Mouse (Mus musculus) retina, postnatal 7 days (tissue): ENCODE results near the gene Stk25.
A peak's percentile ranks its signal among the peaks of the same experiment; 100 is the strongest.
"Not testable (repeated sequence)": the region's sequence is repeated elsewhere in the genome, so short reads cannot be mapped to it uniquely, and the experiment has no call there.

ENCODE experiments used
- DNase-seq: peaks from one replicate; pipeline ENCODE4 v3.0.0-alpha.2; 2012; ENCODE audit warnings: low read depth, low spot score

The Stk25 gene

DNA sequence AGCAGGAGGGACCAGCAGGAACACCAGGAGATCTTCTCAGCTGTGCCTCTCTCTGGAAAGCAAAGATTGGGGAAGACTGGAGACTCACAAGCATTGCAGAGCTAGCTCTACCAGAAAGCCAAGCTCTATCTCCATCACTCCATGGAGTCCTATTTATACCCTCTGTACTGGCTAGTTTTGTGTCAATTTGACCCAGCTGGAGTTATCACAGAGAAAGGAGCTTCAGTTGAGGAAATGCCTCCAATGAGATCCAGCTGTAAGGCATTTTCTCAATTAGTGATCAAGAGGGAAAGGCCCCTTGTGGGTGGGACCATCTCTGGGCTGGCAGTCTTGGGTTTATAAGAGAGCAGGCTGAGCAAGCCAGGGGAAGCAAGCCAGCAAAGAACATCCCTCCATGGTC lies at the start of gene Stk25:
Gene Stk25, minus strand, starts transcription at position 101 of the 400 bp plus-strand sequence.
- not testable (repeated sequence) for DNase-seq

DNA sequence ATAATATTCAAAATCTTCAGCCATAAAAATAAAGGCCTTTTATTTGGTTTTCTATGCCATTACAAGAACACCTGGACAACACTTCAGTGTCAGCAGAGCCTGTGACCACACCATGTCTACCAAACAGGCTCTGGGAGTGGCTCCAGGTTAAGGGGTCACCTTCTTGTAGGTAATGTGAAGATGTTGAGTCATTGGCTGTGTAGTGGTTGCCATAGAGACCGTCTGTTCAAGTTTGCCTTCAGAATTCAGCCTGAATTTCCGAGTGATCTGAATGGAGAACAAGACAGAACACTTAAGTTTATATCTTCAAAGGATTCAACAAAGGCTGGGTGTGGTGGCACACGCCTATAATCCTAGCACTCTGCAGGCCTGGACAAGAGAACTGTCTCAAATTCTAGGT lies 46.9 kb upstream of the Stk25 start:
- DNase-seq = no peak

- no peak for DNase-seq
These were observed 45.9 kb upstream of the Stk25 start for GRCm38 (mm10) chr1:93704341-93704740.

DNA sequence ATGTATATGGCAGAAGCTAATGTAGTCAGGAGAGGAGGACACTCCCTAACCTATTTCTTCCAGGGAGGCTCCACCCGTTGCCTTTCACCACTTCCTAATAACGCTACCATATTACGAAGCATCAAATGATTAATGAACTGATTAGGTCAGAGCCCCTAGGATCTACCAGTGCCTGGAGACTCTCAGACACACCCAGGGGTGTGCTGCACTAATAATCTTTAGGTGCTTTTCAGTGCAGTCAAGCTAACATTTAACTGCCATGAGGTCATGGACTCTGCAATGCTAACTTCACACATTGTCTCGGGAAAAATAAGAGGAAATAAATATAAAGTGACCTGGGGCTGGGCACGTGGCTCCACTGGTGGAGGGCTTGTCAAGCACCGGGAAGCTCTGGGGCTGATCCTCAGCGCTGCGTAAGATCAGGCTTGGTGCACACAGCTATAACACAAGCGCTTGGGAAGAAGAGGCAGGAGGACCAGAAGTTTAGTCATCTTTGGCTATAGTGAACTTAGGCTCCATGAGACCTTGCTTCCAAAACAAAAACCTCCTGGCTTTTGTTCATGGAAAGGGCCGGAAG lies 45.1 kb upstream of the Stk25 start:
- no peak for DNase-seq

- DNase-seq = no peak
These were observed 43.6 kb upstream of the Stk25 start for GRCm38 (mm10) chr1:93702106-93702505.

GRCm38 (mm10) chr1:93699159-93699558 lies 40.7 kb upstream of the Stk25 start:
- no peak for DNase-seq

GRCm38 (mm10) chr1:93697317-93697716 lies 38.9 kb upstream of the Stk25 start:
- DNase-seq = no peak

- no peak for DNase-seq
These were observed 36.5 kb upstream of the Stk25 start for GRCm38 (mm10) chr1:93694966-93695365.

DNA sequence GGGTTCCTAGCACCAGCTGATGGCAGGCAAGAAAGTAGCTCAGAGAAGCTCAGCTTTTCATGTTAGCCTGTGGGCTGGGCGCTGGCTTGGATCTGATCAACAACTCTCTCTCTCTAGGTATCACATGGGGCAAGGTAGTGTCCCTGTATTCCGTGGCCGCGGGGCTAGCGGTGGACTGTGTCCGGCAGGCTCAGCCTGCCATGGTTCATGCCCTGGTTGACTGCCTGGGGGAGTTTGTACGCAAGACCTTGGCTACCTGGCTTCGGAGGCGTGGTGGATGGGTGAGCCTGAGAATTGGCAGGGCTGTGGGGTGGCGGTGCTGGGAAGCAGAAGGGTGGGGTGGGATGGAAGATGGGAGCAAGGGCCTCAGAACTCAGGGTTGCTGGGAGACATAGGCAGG lies 35.5 kb upstream of the Stk25 start:
- DNase-seq = no peak

- no peak for DNase-seq
These were observed 35.0 kb upstream of the Stk25 start for GRCm38 (mm10) chr1:93693502-93693901.

- DNase-seq = no peak
These were observed 34.3 kb upstream of the Stk25 start for GRCm38 (mm10) chr1:93692773-93693172.

DNA sequence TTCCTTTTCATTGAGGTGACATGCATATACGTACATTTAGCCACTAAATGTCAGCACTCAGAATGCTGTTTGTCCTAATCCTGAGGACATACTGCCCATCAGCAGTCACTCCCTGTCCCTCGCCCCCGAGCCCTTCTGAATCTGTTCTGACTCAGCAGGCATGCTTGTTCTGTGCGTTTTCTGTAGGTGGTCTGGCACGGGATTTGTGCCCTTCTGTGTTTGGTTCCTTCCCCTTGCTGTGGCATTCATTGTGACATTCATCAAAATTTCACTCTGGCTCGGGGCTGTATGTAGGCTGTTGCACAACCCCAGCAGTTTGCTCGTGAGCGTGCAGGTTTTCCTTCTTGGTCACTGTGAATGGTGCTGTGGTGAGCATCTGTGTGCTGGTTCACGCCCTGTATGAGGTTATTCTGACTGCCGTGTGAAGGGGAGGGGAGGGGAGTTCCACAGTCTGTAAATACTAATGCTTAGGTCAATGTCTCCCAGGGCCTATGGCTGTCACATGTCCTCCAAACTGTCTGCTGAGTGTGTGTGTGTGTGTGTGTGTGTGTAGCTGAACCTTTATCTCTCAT lies 33.4 kb upstream of the Stk25 start:
- no peak for DNase-seq

DNA sequence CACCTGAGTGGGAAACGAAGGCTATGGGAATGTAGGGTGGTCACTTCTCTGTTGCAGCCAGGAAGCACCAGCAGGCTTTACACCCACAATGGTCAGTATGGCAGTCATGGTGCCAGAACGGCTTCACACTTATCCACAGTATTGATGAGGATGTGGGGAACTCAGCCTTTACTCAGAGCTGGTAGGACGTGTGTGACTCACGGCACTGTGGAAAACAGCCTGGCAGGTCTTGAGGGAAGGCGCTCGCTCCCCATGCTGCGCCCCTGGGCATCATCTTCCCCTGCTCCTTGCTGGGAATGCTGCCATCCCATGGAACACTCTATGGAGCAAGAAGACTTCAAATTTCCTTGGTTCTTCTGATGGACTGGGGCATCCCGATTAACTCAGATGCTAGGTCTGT lies 32.6 kb upstream of the Stk25 start:
- DNase-seq = no peak

- no peak for DNase-seq
These were observed 31.5 kb upstream of the Stk25 start for GRCm38 (mm10) chr1:93689901-93690496.

- no peak for DNase-seq
These were observed 29.7 kb upstream of the Stk25 start for GRCm38 (mm10) chr1:93688154-93688553.

- DNase-seq = no peak
These were observed 28.5 kb upstream of the Stk25 start for GRCm38 (mm10) chr1:93686961-93687320.

DNA sequence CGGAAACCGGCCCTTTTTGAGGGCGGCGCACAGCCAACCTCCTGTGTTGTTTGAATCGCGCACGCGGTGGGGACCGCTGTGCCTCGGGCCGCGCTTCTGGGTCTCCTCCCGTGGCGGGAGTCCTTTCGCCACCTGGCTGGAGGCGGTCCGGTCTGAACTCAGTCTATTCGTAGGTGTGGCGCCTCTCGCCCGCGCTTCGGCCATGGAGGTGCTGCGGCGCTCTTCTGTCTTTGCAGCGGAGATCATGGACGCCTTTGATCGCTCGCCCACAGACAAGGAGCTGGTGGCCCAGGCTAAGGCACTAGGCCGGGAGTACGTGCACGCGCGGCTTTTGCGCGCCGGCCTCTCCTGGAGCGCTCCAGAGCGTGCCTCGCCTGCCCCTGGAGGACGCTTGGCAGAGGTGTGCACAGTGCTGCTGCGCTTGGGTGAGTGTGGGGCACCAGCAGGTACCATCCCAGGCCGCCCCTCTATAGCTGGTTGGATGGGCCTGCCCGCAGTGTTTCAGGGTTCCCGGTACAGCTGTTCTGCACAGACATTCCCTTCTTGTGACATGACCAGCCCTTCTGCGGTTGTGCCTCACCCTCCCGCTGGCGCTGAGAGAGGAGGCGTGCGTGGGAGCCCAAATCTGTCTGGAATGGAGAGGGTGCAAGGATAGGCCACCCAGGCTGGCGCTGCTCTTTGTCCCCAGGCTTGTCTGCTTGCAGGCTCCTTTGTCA lies 27.9 kb upstream of the Stk25 start:
- peak; percentile 67 for DNase-seq

GRCm38 (mm10) chr1:93685401-93686244 lies 27.2 kb upstream of the Stk25 start, which contains the start of gene Bok:
Bok (plus strand) TSS chr1:93685660.
- peak; percentile 21 for DNase-seq

- DNase-seq = no peak
These were observed 21.6 kb upstream of the Stk25 start for GRCm38 (mm10) chr1:93679889-93680568.

DNA sequence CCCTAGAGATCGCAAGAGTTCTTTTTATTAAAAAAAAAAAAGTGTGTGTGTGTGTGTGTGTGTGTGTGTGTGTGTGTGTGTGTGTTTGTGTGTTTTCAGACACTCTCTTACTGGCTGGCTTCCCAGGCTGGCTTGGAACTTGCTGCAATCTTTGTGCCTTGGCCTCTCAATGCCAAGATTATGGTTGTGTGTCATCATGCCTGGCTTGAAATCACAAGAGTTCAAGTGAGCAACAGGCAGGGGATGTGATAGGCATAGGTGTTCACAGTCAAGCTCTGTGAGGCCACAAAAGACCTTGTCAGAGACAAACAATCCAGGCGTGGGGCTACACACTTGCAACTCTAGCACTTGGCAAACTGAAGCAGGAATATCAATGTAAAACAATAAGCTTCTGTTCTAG lies 19.9 kb upstream of the Stk25 start:
- DNase-seq = no peak

DNA sequence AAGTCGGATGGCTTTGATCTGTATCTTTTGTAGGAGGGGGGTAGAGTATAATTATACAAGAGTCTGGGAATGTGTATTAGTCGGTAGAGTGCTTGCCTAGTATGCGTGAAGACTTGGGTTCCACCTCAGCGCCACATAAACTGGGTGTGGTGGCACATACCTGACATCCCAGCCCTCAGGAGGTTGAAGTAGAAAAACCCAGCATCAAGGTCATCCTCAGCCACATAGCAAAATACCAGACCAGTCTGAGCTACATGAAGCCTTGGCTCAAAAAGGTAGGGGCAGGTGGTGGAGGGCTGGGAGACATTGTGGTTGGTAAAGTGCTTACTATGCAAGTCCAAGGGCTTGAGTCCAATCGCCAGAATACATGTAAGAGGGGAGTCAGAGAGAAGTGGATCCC lies 14.2 kb upstream of the Stk25 start:
- no peak for DNase-seq
